Mouse (Mus musculus): ENCODE measurements around the gene Sarm1.

GRCm38 (mm10) chr11:78536080-78536689 lies 38.6 kb upstream of the Sarm1 start, which contains the start of the genes Tnfaip1 and Ift20:
- TF ChIP-seq CTCF (IDR thresholded peaks at IDR 0.05; ENCODE audit: borderline replicate concordance, insufficient read depth, low read length) (no peak), POLR2A (IDR thresholded peaks at IDR 0.05; ENCODE audit: low read depth, low read length) (peak; percentile 88)

Measured in embryonic fibroblast, embryonic 13.5 days (primary cell).